Mouse (Mus musculus) neural tube, embryonic 12.5 days (tissue): ENCODE results near the gene Bmper. TPM values are rescaled to one million over a fixed set of nuclear protein-coding genes. Genes with fewer than 3 reads are reported as not detected.

Source experiments
- ATAC-seq: fragments of 200-750 bp; cut with Nextera tagmentation; 2 replicates; pipeline ENCODE4 v1.8.0; 2017; ENCODE audit warnings: low read depth, mild to moderate bottlenecking, moderate TSS enrichment, moderate library complexity; ENCODE audit not compliant: low FRiP score
- H3K27ac ChIP-seq: fragments of 300-500 bp; sonication (generic); 2 replicates; pipeline ENCODE4 v1.5.1; 2016
- H3K27me3 ChIP-seq: fragments of 300-500 bp; sonication (generic); replicated peaks from 2 replicates; pipeline ENCODE4 v1.6.1; 2016; ENCODE audit warnings: mild to moderate bottlenecking
- H3K36me3 ChIP-seq: fragments of 300-500 bp; sonication (generic); 2 replicates; pipeline ENCODE4 v1.6.1; 2016; ENCODE audit warnings: mild to moderate bottlenecking
- H3K4me1 ChIP-seq: fragments of 300-500 bp; sonication (generic); 2 replicates; pipeline ENCODE4 v1.6.1; 2016
- H3K4me2 ChIP-seq: fragments of 300-500 bp; sonication (generic); replicated peaks from 2 replicates; pipeline ENCODE4 v1.6.1; 2016; ENCODE audit warnings: mild to moderate bottlenecking
- H3K4me3 ChIP-seq: fragments of 300-500 bp; sonication (generic); 2 replicates; pipeline ENCODE4 v1.5.1; 2016
- H3K9ac ChIP-seq: fragments of 300-500 bp; sonication (generic); 2 replicates; pipeline ENCODE4 v1.6.1; 2016; ENCODE audit warnings: mild to moderate bottlenecking
- H3K9me3 ChIP-seq: fragments of 300-500 bp; sonication (generic); 2 replicates; pipeline ENCODE4 v1.6.1; 2016; ENCODE audit warnings: mild to moderate bottlenecking
- WGBS: fragments of 180-500 bp; shearing (Covaris S2); methylation state at CpG from one replicate; pipeline ENCODE4 v1.1.7; 2016; 5-methylcytosine and 5-hydroxymethylcytosine counted together
- polyA plus RNA-seq: library from polyadenylated mRNA; unstranded; fragments of >200 nt; fragmentation: Nextera tagmentation; extraction: Ambion mirVana; gene quantifications from 2 replicates; pipeline ENCODE4 v1.2.1, GENCODE M21; 2016

Bmper gene
- polyA plus RNA-seq, 1 experiment from 2014 or later: 8.5 TPM

- Histone ChIP-seq H3K36me3 (no peaks in the 10 kb centered on the region), H3K4me1 (no peaks in the 10 kb centered on the region), H3K27ac (no peak overlapping the region), H3K9me3 (no peaks in the 10 kb centered on the region), H3K4me3 (no peak overlapping the region), H3K9ac (no peak overlapping the region), H3K4me2 (no peak overlapping the region), H3K27me3 (no peaks in the 10 kb centered on the region)
- 58% methylated on average over 7 of the region's 7 CpGs for WGBS
- no peak for ATAC-seq
These were observed 45.7 kb downstream of the Bmper start for GRCm38 (mm10) chr9:23268609-23269008.

- Histone ChIP-seq H3K4me2 (no peak overlapping the region), H3K36me3 (no peaks in the 10 kb centered on the region), H3K9ac (no peak overlapping the region), H3K9me3 (no peaks in the 10 kb centered on the region), H3K27ac (no peak overlapping the region), H3K27me3 (no peaks in the 10 kb centered on the region), H3K4me1 (no peaks in the 10 kb centered on the region), H3K4me3 (no peak overlapping the region)
- 71% methylated on average over 2 of the region's 2 CpGs for WGBS
- ATAC-seq: no peak
These were observed 46.2 kb downstream of the Bmper start for GRCm38 (mm10) chr9:23269087-23269486.

GRCm38 (mm10) chr9:23276244-23276643 lies 53.4 kb downstream of the Bmper start:
- Histone ChIP-seq H3K27ac (no peak overlapping the region), H3K9ac (no peak overlapping the region), H3K4me1 (no peaks in the 10 kb centered on the region), H3K4me2 (no peak overlapping the region), H3K4me3 (no peak overlapping the region), H3K9me3 (no peaks in the 10 kb centered on the region), H3K36me3 (no peaks in the 10 kb centered on the region), H3K27me3 (no peaks in the 10 kb centered on the region)
- WGBS: 90% methylated on average over 4 of the region's 4 CpGs
- ATAC-seq: no peak

GRCm38 (mm10) chr9:23284940-23285460 lies 62.1 kb downstream of the Bmper start:
- H3K4me2 ChIP-seq: no peak overlapping the region
- WGBS: 92% methylated on average over 4 of the region's 4 CpGs
- no peaks in the 10 kb centered on the region for H3K36me3 ChIP-seq
- no peaks in the 10 kb centered on the region for H3K9me3 ChIP-seq
- no peaks in the 10 kb centered on the region for H3K27me3 ChIP-seq
- H3K9ac ChIP-seq: no peak overlapping the region
- no peak for ATAC-seq
- H3K27ac ChIP-seq: no peak overlapping the region
- no peak overlapping the region for H3K4me3 ChIP-seq
- no peaks in the 10 kb centered on the region for H3K4me1 ChIP-seq

- Histone ChIP-seq H3K4me1 (no peaks in the 10 kb centered on the region), H3K4me2 (no peak overlapping the region), H3K4me3 (no peak overlapping the region), H3K9ac (no peak overlapping the region), H3K27me3 (no peaks in the 10 kb centered on the region), H3K36me3 (no peaks in the 10 kb centered on the region), H3K9me3 (no peaks in the 10 kb centered on the region), H3K27ac (no peak overlapping the region)
- 90% methylated on average over 3 of the region's 3 CpGs for WGBS
- ATAC-seq: no peak
These were observed 70.7 kb downstream of the Bmper start for GRCm38 (mm10) chr9:23293574-23293973.

GRCm38 (mm10) chr9:23295569-23295968 lies 72.7 kb downstream of the Bmper start:
- no peaks in the 10 kb centered on the region for H3K27me3 ChIP-seq
- no peaks in the 10 kb centered on the region for H3K9me3 ChIP-seq
- ATAC-seq: no peak
- H3K27ac ChIP-seq: no peak overlapping the region
- 92% methylated on average over 6 of the region's 6 CpGs for WGBS
- H3K4me3 ChIP-seq: no peak overlapping the region
- H3K4me2 ChIP-seq: no peak overlapping the region
- no peaks in the 10 kb centered on the region for H3K36me3 ChIP-seq
- no peak overlapping the region for H3K9ac ChIP-seq
- 0 out of 2 replicates have a peak, but pooled peaks cover 4% of the 10 kb centered on the region for H3K4me1 ChIP-seq

GRCm38 (mm10) chr9:23297491-23298170 lies 74.8 kb downstream of the Bmper start:
- 0 out of 2 replicates have a peak, but pooled peaks cover 4% of the 10 kb centered on the region for H3K4me1 ChIP-seq
- H3K36me3 ChIP-seq: no peaks in the 10 kb centered on the region
- H3K27ac ChIP-seq: no peak overlapping the region
- H3K4me2 ChIP-seq: no peak overlapping the region
- H3K4me3 ChIP-seq: no peak overlapping the region
- no peak overlapping the region for H3K9ac ChIP-seq
- ATAC-seq: no peak
- 81% methylated on average over 8 of the region's 8 CpGs for WGBS
- H3K9me3 ChIP-seq: no peaks in the 10 kb centered on the region
- no peaks in the 10 kb centered on the region for H3K27me3 ChIP-seq

GRCm38 (mm10) chr9:23300376-23300775 lies 77.5 kb downstream of the Bmper start:
- Histone ChIP-seq H3K4me2 (no peak overlapping the region), H3K36me3 (no peaks in the 10 kb centered on the region), H3K9ac (no peak overlapping the region), H3K27ac (no peak overlapping the region), H3K9me3 (no peaks in the 10 kb centered on the region), H3K27me3 (no peaks in the 10 kb centered on the region), H3K4me3 (no peak overlapping the region), H3K4me1 (0 out of 2 replicates have a peak, but pooled peaks cover 4% of the 10 kb centered on the region)
- WGBS: 85% methylated on average over 8 of the region's 8 CpGs
- no peak for ATAC-seq

- no peak overlapping the region for H3K9ac ChIP-seq
- no peaks in the 10 kb centered on the region for H3K4me1 ChIP-seq
- no peaks in the 10 kb centered on the region for H3K27me3 ChIP-seq
- WGBS: 70% methylated on average over 4 of the region's 4 CpGs
- no peaks in the 10 kb centered on the region for H3K36me3 ChIP-seq
- no peaks in the 10 kb centered on the region for H3K9me3 ChIP-seq
- ATAC-seq: no peak
- no peak overlapping the region for H3K27ac ChIP-seq
- no peak overlapping the region for H3K4me3 ChIP-seq
- H3K4me2 ChIP-seq: no peak overlapping the region
These were observed 82.8 kb downstream of the Bmper start for GRCm38 (mm10) chr9:23305681-23306080.

GRCm38 (mm10) chr9:23306226-23306625 lies 83.3 kb downstream of the Bmper start:
- Histone ChIP-seq H3K4me3 (no peak overlapping the region), H3K4me1 (no peaks in the 10 kb centered on the region), H3K27me3 (no peaks in the 10 kb centered on the region), H3K4me2 (no peak overlapping the region), H3K27ac (no peak overlapping the region), H3K9ac (no peak overlapping the region), H3K36me3 (no peaks in the 10 kb centered on the region), H3K9me3 (no peaks in the 10 kb centered on the region)
- WGBS: 72% methylated on average over 4 of the region's 4 CpGs
- no peak for ATAC-seq

GRCm38 (mm10) chr9:23307835-23308234 lies 85.0 kb downstream of the Bmper start:
- H3K4me2 ChIP-seq: no peak overlapping the region
- H3K36me3 ChIP-seq: no peaks in the 10 kb centered on the region
- H3K27me3 ChIP-seq: no peaks in the 10 kb centered on the region
- no peak overlapping the region for H3K27ac ChIP-seq
- no peak for ATAC-seq
- H3K4me1 ChIP-seq: no peaks in the 10 kb centered on the region
- 95% methylated on average over 2 of the region's 2 CpGs for WGBS
- no peak overlapping the region for H3K4me3 ChIP-seq
- H3K9me3 ChIP-seq: no peaks in the 10 kb centered on the region
- no peak overlapping the region for H3K9ac ChIP-seq

- Histone ChIP-seq H3K9me3 (no peaks in the 10 kb centered on the region), H3K4me1 (no peaks in the 10 kb centered on the region), H3K27me3 (no peaks in the 10 kb centered on the region), H3K9ac (no peak overlapping the region), H3K4me2 (no peak overlapping the region), H3K36me3 (no peaks in the 10 kb centered on the region), H3K4me3 (no peak overlapping the region), H3K27ac (no peak overlapping the region)
- no peak for ATAC-seq
- WGBS: 86% methylated on average over 3 of the region's 3 CpGs
These were observed 88.1 kb downstream of the Bmper start for GRCm38 (mm10) chr9:23310953-23311352.

GRCm38 (mm10) chr9:23311956-23312355 lies 89.1 kb downstream of the Bmper start:
- no peaks in the 10 kb centered on the region for H3K9me3 ChIP-seq
- H3K27me3 ChIP-seq: no peaks in the 10 kb centered on the region
- no peaks in the 10 kb centered on the region for H3K4me1 ChIP-seq
- no peaks in the 10 kb centered on the region for H3K36me3 ChIP-seq
- H3K4me3 ChIP-seq: no peak overlapping the region
- H3K27ac ChIP-seq: no peak overlapping the region
- no peak for ATAC-seq
- no peak overlapping the region for H3K4me2 ChIP-seq
- no peak overlapping the region for H3K9ac ChIP-seq
